Mouse (Mus musculus): ENCODE measurements at regions not wholly inside any gene's neighbourhood (a gene's known extent, or its start where the extent isn't known, plus 50 kb on each side); places are given as distances from the start of the nearest gene placed in this dataset.

GRCm38 (mm10) chr17:85768341-85768740 lies 80.3 kb upstream of the Six2 start:
- Histone ChIP-seq H3K4me2 (replicated peaks) (no peak overlapping the region), H3K27ac (no peak overlapping the region), H3K4me1 (replicated peaks) (no peaks in the 10 kb centered on the region), H3K9me3 (no peaks in the 10 kb centered on the region), H3K36me3 (no peaks in the 10 kb centered on the region), H3K27me3 (replicated peaks) (no peaks in the 10 kb centered on the region), H3K9ac (no peak overlapping the region), H3K4me3 (replicated peaks) (no peak overlapping the region)
- 78% methylated on average over 10 of the region's 10 CpGs for WGBS
- no peak for ATAC-seq

GRCm38 (mm10) chr17:85767201-85767862 lies 79.3 kb upstream of the Six2 start:
- no peaks in the 10 kb centered on the region for H3K4me1 ChIP-seq (replicated peaks)
- H3K36me3 ChIP-seq: no peaks in the 10 kb centered on the region
- H3K4me2 ChIP-seq (replicated peaks): no peak overlapping the region
- WGBS: 78% methylated on average over 15 of the region's 15 CpGs
- ATAC-seq: no peak
- H3K27ac ChIP-seq: no peak overlapping the region
- H3K4me3 ChIP-seq (replicated peaks): no peak overlapping the region
- no peaks in the 10 kb centered on the region for H3K27me3 ChIP-seq (replicated peaks)
- no peaks in the 10 kb centered on the region for H3K9me3 ChIP-seq
- H3K9ac ChIP-seq: no peak overlapping the region

GRCm38 (mm10) chr17:85766556-85766955 lies 78.5 kb upstream of the Six2 start:
- ATAC-seq: no peak
- Histone ChIP-seq H3K9me3 (no peaks in the 10 kb centered on the region), H3K27ac (no peak overlapping the region), H3K27me3 (replicated peaks) (no peaks in the 10 kb centered on the region), H3K36me3 (no peaks in the 10 kb centered on the region), H3K4me3 (replicated peaks) (no peak overlapping the region), H3K4me1 (replicated peaks) (no peaks in the 10 kb centered on the region), H3K9ac (no peak overlapping the region), H3K4me2 (replicated peaks) (no peak overlapping the region)
- 25% methylated on average over 5 of the region's 5 CpGs for WGBS

- Histone ChIP-seq H3K4me1 (replicated peaks) (no peaks in the 10 kb centered on the region), H3K27ac (no peak overlapping the region), H3K27me3 (replicated peaks) (no peaks in the 10 kb centered on the region), H3K9me3 (no peaks in the 10 kb centered on the region), H3K36me3 (no peaks in the 10 kb centered on the region), H3K4me2 (replicated peaks) (no peak overlapping the region), H3K9ac (no peak overlapping the region), H3K4me3 (replicated peaks) (no peak overlapping the region)
- no peak for ATAC-seq
- WGBS: 29% methylated on average over 9 of the region's 9 CpGs
Measured at GRCm38 (mm10) chr17:85758581-85759098, 70.6 kb upstream of the Six2 start.

GRCm38 (mm10) chr17:85757647-85758046 lies 69.6 kb upstream of the Six2 start:
- no peak for ATAC-seq
- no peak overlapping the region for H3K9ac ChIP-seq
- H3K9me3 ChIP-seq: no peaks in the 10 kb centered on the region
- WGBS: 91% methylated on average over 1 of the region's 1 CpGs
- H3K27me3 ChIP-seq (replicated peaks): no peaks in the 10 kb centered on the region
- no peak overlapping the region for H3K4me2 ChIP-seq (replicated peaks)
- H3K36me3 ChIP-seq: no peaks in the 10 kb centered on the region
- no peak overlapping the region for H3K4me3 ChIP-seq (replicated peaks)
- H3K27ac ChIP-seq: no peak overlapping the region
- no peaks in the 10 kb centered on the region for H3K4me1 ChIP-seq (replicated peaks)

- Histone ChIP-seq H3K9ac (no peak overlapping the region), H3K27me3 (replicated peaks) (no peaks in the 10 kb centered on the region), H3K27ac (no peak overlapping the region), H3K36me3 (no peaks in the 10 kb centered on the region), H3K4me3 (replicated peaks) (no peak overlapping the region), H3K4me2 (replicated peaks) (no peak overlapping the region), H3K9me3 (no peaks in the 10 kb centered on the region), H3K4me1 (replicated peaks) (no peaks in the 10 kb centered on the region)
- no peak for ATAC-seq
- 90% methylated on average over 2 of the region's 2 CpGs for WGBS
Measured at GRCm38 (mm10) chr17:85755557-85755956, 67.5 kb upstream of the Six2 start.

GRCm38 (mm10) chr17:85748649-85749081 lies 60.6 kb upstream of the Six2 start:
- no peaks in the 10 kb centered on the region for H3K36me3 ChIP-seq
- no peak for ATAC-seq
- no peaks in the 10 kb centered on the region for H3K9me3 ChIP-seq
- no peak overlapping the region for H3K4me3 ChIP-seq (replicated peaks)
- 0 out of 2 replicates have a peak, but pooled peaks cover 3% of the 10 kb centered on the region for H3K4me1 ChIP-seq (replicated peaks)
- H3K27me3 ChIP-seq (replicated peaks): 0 out of 2 replicates have a peak, but pooled peaks cover 8% of the 10 kb centered on the region
- H3K4me2 ChIP-seq (replicated peaks): no peak overlapping the region
- WGBS: 25% methylated on average over 10 of the region's 10 CpGs
- no peak overlapping the region for H3K9ac ChIP-seq
- no peak overlapping the region for H3K27ac ChIP-seq

GRCm38 (mm10) chr17:85747976-85748648 lies 60.0 kb upstream of the Six2 start:
- H3K27me3 ChIP-seq (replicated peaks): 0 out of 2 replicates have a peak, but pooled peaks cover 8% of the 10 kb centered on the region
- no peak overlapping the region for H3K27ac ChIP-seq
- no peak overlapping the region for H3K9ac ChIP-seq
- no peak for ATAC-seq
- H3K36me3 ChIP-seq: no peaks in the 10 kb centered on the region
- H3K4me2 ChIP-seq (replicated peaks): no peak overlapping the region
- H3K4me1 ChIP-seq (replicated peaks): 0 out of 2 replicates have a peak, but pooled peaks cover 3% of the 10 kb centered on the region
- 29% methylated on average over 16 of the region's 16 CpGs for WGBS
- no peak overlapping the region for H3K4me3 ChIP-seq (replicated peaks)
- H3K9me3 ChIP-seq: no peaks in the 10 kb centered on the region
